Mouse (Mus musculus): Measurements from ENCODE around the gene Mylk. TPM values are rescaled to one million over a fixed set of nuclear protein-coding genes. Genes with fewer than 3 reads are reported as not detected.
A peak's percentile ranks its signal among the peaks of the same experiment; 100 is the strongest.

Mylk gene
- total RNA-seq, 2 experiments from 2014 or later, result 14.5 to 14.9 TPM

- Histone ChIP-seq H3K4me3 (no peak overlapping the region), H3K27ac (no peak overlapping the region)
- no peak for DNase-seq (ENCODE audit: extremely low spot score in 1 of 2, low spot score in 2 of 2)
- TF ChIP-seq CTCF (IDR thresholded peaks at IDR 0.05), result no peak; the same call in 1 of the 2 replicates
- intact Hi-C loops (cut with DNase I), result no loop called here
These were observed 154.2 kb downstream of the Mylk start for GRCm38 (mm10) chr16:34899071-34899808.

GRCm38 (mm10) chr16:34899997-34900396 lies 155.0 kb downstream of the Mylk start:
- intact Hi-C loops (cut with DNase I), result no loop called here

GRCm38 (mm10) chr16:34900471-34900870 lies 155.5 kb downstream of the Mylk start:
- H3K27ac ChIP-seq, result no peak overlapping the region
- intact Hi-C loops (cut with DNase I), result no loop called here
- TF ChIP-seq CTCF (IDR thresholded peaks at IDR 0.05), result no peak
- no peak for DNase-seq (ENCODE audit: extremely low spot score in 1 of 2, low spot score in 2 of 2)
- no peak overlapping the region for H3K4me3 ChIP-seq

More at GRCm38 (mm10) chr16:34899997-34900396, 155.0 kb downstream of the Mylk start:
- TF ChIP-seq CTCF (IDR thresholded peaks at IDR 0.05), result no peak
- no peak overlapping the region for H3K27ac ChIP-seq
- H3K4me3 ChIP-seq, result no peak overlapping the region
- DNase-seq (ENCODE audit: extremely low spot score in 1 of 2, low spot score in 2 of 2), result no peak

GRCm38 (mm10) chr16:34901031-34901430 lies 156.0 kb downstream of the Mylk start:
- intact Hi-C loops (cut with DNase I), result no loop called here
- Histone ChIP-seq H3K27ac (no peak overlapping the region), H3K4me3 (no peak overlapping the region)
- no peak for DNase-seq (ENCODE audit: extremely low spot score in 1 of 2, low spot score in 2 of 2)
- no peak for TF ChIP-seq CTCF (IDR thresholded peaks at IDR 0.05)

- TF ChIP-seq CTCF (IDR thresholded peaks at IDR 0.05), result no peak
- DNase-seq (ENCODE audit: extremely low spot score in 1 of 2, low spot score in 2 of 2), result no peak
- intact Hi-C loops (cut with DNase I), result loop anchor here (1.0 kb wide), 1 partner anchor 66 kb away; no protein-coding TSS in a partner anchor
- Histone ChIP-seq H3K27ac (no peak overlapping the region), H3K4me3 (no peak overlapping the region)
These were observed 156.7 kb downstream of the Mylk start for GRCm38 (mm10) chr16:34901611-34902293.

GRCm38 (mm10) chr16:34902294-34902680 lies 157.3 kb downstream of the Mylk start:
- no peak overlapping the region for H3K4me3 ChIP-seq
- intact Hi-C loops (cut with DNase I), result loop anchor here (1.0 kb wide), 1 partner anchor 65 kb away; no protein-coding TSS in a partner anchor
- DNase-seq (ENCODE audit: extremely low spot score in 1 of 2, low spot score in 2 of 2), result peak; percentile 71 to 76
- TF ChIP-seq CTCF (IDR thresholded peaks at IDR 0.05), result peak; percentile 74
- no peak overlapping the region for H3K27ac ChIP-seq

GRCm38 (mm10) chr16:34902761-34903160 lies 157.8 kb downstream of the Mylk start:
- H3K4me3 ChIP-seq, result no peak overlapping the region
- TF ChIP-seq CTCF (IDR thresholded peaks at IDR 0.05), result no peak
- intact Hi-C loops (cut with DNase I), result loop anchor here (1.0 kb wide), 1 partner anchor 65 kb away; no protein-coding TSS in a partner anchor
- no peak for DNase-seq (ENCODE audit: extremely low spot score in 1 of 2, low spot score in 2 of 2)
- H3K27ac ChIP-seq, result no peak overlapping the region

GRCm38 (mm10) chr16:34904876-34905275 lies 159.9 kb downstream of the Mylk start:
- DNase-seq (ENCODE audit: extremely low spot score in 1 of 2, low spot score in 2 of 2), result no peak
- intact Hi-C loops (cut with DNase I), result no loop called here
- no peak overlapping the region for H3K27ac ChIP-seq
- no peak overlapping the region for H3K4me3 ChIP-seq
- TF ChIP-seq CTCF (IDR thresholded peaks at IDR 0.05), result no peak

- TF ChIP-seq CTCF (IDR thresholded peaks at IDR 0.05), result no peak
- Histone ChIP-seq H3K4me3 (no peak overlapping the region), H3K27ac (0 out of 2 replicates have a peak overlapping the region, but pooled peaks have one; percentile 32)
- intact Hi-C loops (cut with DNase I), result no loop called here
- DNase-seq (ENCODE audit: extremely low spot score in 1 of 2, low spot score in 2 of 2), result no peak
These were observed 164.4 kb downstream of the Mylk start for GRCm38 (mm10) chr16:34909437-34909836.

GRCm38 (mm10) chr16:34917373-34917900 lies 172.4 kb downstream of the Mylk start:
- TF ChIP-seq CTCF (IDR thresholded peaks at IDR 0.05), result no peak
- no peak for DNase-seq (ENCODE audit: extremely low spot score in 1 of 2, low spot score in 2 of 2)
- intact Hi-C loops (cut with DNase I), result no loop called here
- H3K4me3 ChIP-seq, result no peak overlapping the region
- no peak overlapping the region for H3K27ac ChIP-seq

GRCm38 (mm10) chr16:34920182-34920581 lies 175.2 kb downstream of the Mylk start:
- H3K27ac ChIP-seq, result no peak overlapping the region
- peak; percentile 16 to 26 for DNase-seq (ENCODE audit: extremely low spot score in 1 of 2, low spot score in 2 of 2)
- peak; percentile 79 for TF ChIP-seq CTCF (IDR thresholded peaks at IDR 0.05)
- intact Hi-C loops (cut with DNase I), result loop anchor here (2.0 kb wide), 1 partner anchor 47 kb away; no protein-coding TSS in a partner anchor
- H3K4me3 ChIP-seq, result no peak overlapping the region

- DNase-seq (ENCODE audit: extremely low spot score in 1 of 2, low spot score in 2 of 2), result no peak
- intact Hi-C loops (cut with DNase I), result loop anchor here (2.0 kb wide), 1 partner anchor 46 kb away; no protein-coding TSS in a partner anchor
- no peak overlapping the region for H3K4me3 ChIP-seq
- no peak for TF ChIP-seq CTCF (IDR thresholded peaks at IDR 0.05)
- H3K27ac ChIP-seq, result no peak overlapping the region
These were observed 175.9 kb downstream of the Mylk start for GRCm38 (mm10) chr16:34920868-34921267.

All from left cerebral cortex, adult 2 months (tissue).